ENCODE assay signal across 34 mouse cellular contexts in the genomic region with DNA sequence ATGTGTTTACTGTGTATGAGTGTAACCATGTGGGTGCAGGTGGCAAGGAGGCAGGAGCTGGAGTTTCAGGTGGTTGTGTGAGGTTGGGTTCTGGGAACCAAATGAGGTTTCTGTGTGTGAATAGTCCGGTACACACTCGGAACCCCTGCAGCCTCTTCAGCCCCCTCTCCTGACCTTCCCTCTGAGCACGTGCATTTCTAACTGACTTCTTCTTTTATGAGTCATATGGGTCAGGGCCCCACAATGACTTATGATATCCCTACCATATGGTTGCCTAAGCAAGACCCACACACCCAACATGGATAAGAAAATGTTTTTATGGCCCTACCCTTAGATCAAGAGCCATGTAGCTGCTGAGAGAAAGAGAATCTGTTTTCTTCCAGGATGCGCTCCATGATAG. TPM values are rescaled to one million over a fixed set of nuclear protein-coding genes. Genes with fewer than 3 reads are reported as not detected.
DNase-seq lines count a peak whose midpoint lies in the region; ATAC-seq and TF ChIP-seq lines count a peak whose summit lies in the region.
"Had no signal": no experiment of that assay in that cellular context is flagged by ENCODE, and none has a peak within 500 bp of the region (broad histone marks: within the 10 kb centered on the region; RNA-seq: fewer than 3 reads in every experiment).

No protein-coding gene starts in this region.

- 33% methylated on average over 4 of the region's 4 CpGs for WGBS in intestine, postnatal 0 days

- H3K4me3 ChIP-seq in bone marrow macrophage, adult 2 months (ENCODE audit: insufficient read depth, low read length), result no peak overlapping the region
- no peak overlapping the region for H3K4me3 ChIP-seq in intestine, postnatal 0 days (ENCODE audit: low read depth, low read length)
- H3K4me3 ChIP-seq: embryonic facial prominence, embryonic 10.5 days; embryonic facial prominence, embryonic 15.5 days; forebrain, embryonic 12.5 days; hindbrain, embryonic 12.5 days; left cerebral cortex, adult 2 months; limb, embryonic 12.5 days; liver, embryonic 15.5 days; lung, embryonic 15.5 days; midbrain, embryonic 10.5 days; midbrain, embryonic 15.5 days; neural tube, embryonic 12.5 days had no signal

- no peaks in the 10 kb centered on the region for H3K36me3 ChIP-seq in intestine, postnatal 0 days (ENCODE audit: control insufficient read depth, insufficient read depth)
- H3K36me3 ChIP-seq: embryonic facial prominence, embryonic 10.5 days; embryonic facial prominence, embryonic 15.5 days; forebrain, embryonic 12.5 days; hindbrain, embryonic 12.5 days; limb, embryonic 12.5 days; liver, embryonic 15.5 days; lung, embryonic 15.5 days; midbrain, embryonic 10.5 days; midbrain, embryonic 15.5 days; neural tube, embryonic 12.5 days had no signal

- no peak for TF ChIP-seq POLR2A in bone marrow macrophage, adult 2 months (IDR thresholded peaks at IDR 0.05; ENCODE audit: borderline replicate concordance, low read depth, low read length)

- peak overlapping the region; percentile 33; the same call in 1 of the 2 replicates for H3K27ac ChIP-seq in bone marrow macrophage, adult 2 months (ENCODE audit: insufficient read depth, low read depth, low read length)
- H3K27ac ChIP-seq in intestine, postnatal 0 days (ENCODE audit: low read depth, low read length), result no peak overlapping the region
- H3K27ac ChIP-seq: embryonic facial prominence, embryonic 10.5 days; embryonic facial prominence, embryonic 15.5 days; forebrain, embryonic 12.5 days; hindbrain, embryonic 12.5 days; hindbrain, postnatal 0 days; left cerebral cortex, adult 2 months; limb, embryonic 12.5 days; liver, embryonic 15.5 days; lung, embryonic 15.5 days; midbrain, embryonic 10.5 days; midbrain, embryonic 15.5 days; neural tube, embryonic 12.5 days; stomach, postnatal 0 days had no signal

- no peaks in the 10 kb centered on the region for H3K9me3 ChIP-seq in intestine, postnatal 0 days (ENCODE audit: control insufficient read depth)
- H3K9me3 ChIP-seq: embryonic facial prominence, embryonic 10.5 days; embryonic facial prominence, embryonic 15.5 days; forebrain, embryonic 12.5 days; hindbrain, embryonic 12.5 days; limb, embryonic 12.5 days; liver, embryonic 15.5 days; lung, embryonic 15.5 days; midbrain, embryonic 10.5 days; midbrain, embryonic 15.5 days; neural tube, embryonic 12.5 days had no signal

- peak; percentile 17 for DNase-seq in adrenal gland, postnatal 14 days
- DNase-seq in adrenal gland, postnatal 10 days, result no peak
- no peak for DNase-seq in lung, adult 18-20 months
- DNase-seq in testis, postnatal 14 days (ENCODE audit: low spot score), result no peak
- DNase-seq: cerebellum, adult 11-12 months; cerebellum, postnatal 14 days; gastrocnemius, postnatal 14 days; heart, adult 18-20 months; heart, postnatal 36 days; kidney, adult 11 months; kidney, postnatal 25 days; lung, postnatal 4 days; right cerebral cortex, adult 18-20 months; right cerebral cortex, postnatal 4 days; thymus, adult 2 months; thymus, postnatal 36 days had no signal

- no peak overlapping the region for H3K4me2 ChIP-seq in intestine, postnatal 0 days (replicated peaks; ENCODE audit: low read depth)
- H3K4me2 ChIP-seq: embryonic facial prominence, embryonic 15.5 days; forebrain, embryonic 12.5 days; heart, embryonic 11.5 days; hindbrain, embryonic 12.5 days; limb, embryonic 12.5 days; liver, embryonic 15.5 days; lung, embryonic 15.5 days; midbrain, embryonic 15.5 days; neural tube, embryonic 12.5 days had no signal

- peak; percentile 58; the same call in 1 of the 2 replicates for ATAC-seq in intestine, postnatal 0 days
- ATAC-seq in frontal cortex, adult (ENCODE audit: low TSS enrichment), result no peak
- ATAC-seq: hindbrain, postnatal 0 days; midbrain, embryonic 15.5 days; Patski had no signal

- peaks cover 40% of the 10 kb centered on the region for H3K4me1 ChIP-seq in bone marrow macrophage, adult 2 months (ENCODE audit: control insufficient read depth, insufficient read depth, low read length)
- H3K4me1 ChIP-seq in intestine, postnatal 0 days (replicated peaks; ENCODE audit: control insufficient read depth, insufficient read depth, low read length), result no peaks in the 10 kb centered on the region

- no peak overlapping the region for H3K9ac ChIP-seq in intestine, postnatal 0 days (ENCODE audit: low read depth, low read length)
- H3K9ac ChIP-seq: embryonic facial prominence, embryonic 15.5 days; forebrain, embryonic 12.5 days; hindbrain, embryonic 12.5 days; limb, embryonic 12.5 days; liver, embryonic 15.5 days; lung, embryonic 15.5 days; midbrain, embryonic 15.5 days; neural tube, embryonic 12.5 days had no signal

- no peak for TF ChIP-seq CTCF in bone marrow macrophage, adult 2 months (IDR thresholded peaks at IDR 0.05; ENCODE audit: low read depth, low read length)
- no peak for TF ChIP-seq CTCF in intestine, postnatal 0 days (IDR thresholded peaks at IDR 0.05; ENCODE audit: low read depth)

- H3K27me3 ChIP-seq in intestine, postnatal 0 days (replicated peaks; ENCODE audit: control insufficient read depth, insufficient read depth, low read length), result no peaks in the 10 kb centered on the region
- H3K27me3 ChIP-seq: embryonic facial prominence, embryonic 15.5 days; hindbrain, embryonic 12.5 days; limb, embryonic 12.5 days; lung, embryonic 15.5 days; midbrain, embryonic 15.5 days; neural tube, embryonic 12.5 days; Patski had no signal

RNA-seq across cellular contexts. Expression of gene Tgfbr1, which starts 6.0 kb away (rescaled TPM):
- 25.5 and 27.8 TPM in 2 replicates for total RNA-seq in adrenal gland, postnatal 14 days (2021)
- 10 to 100 TPM; 24.8 to 26.4 TPM for total RNA-seq in adrenal gland, postnatal 10 days (2021)
- 52.0 and 52.1 TPM in 2 replicates for polyA plus RNA-seq in bone marrow macrophage, adult 2 months (2012; ENCODE audit: insufficient read depth, insufficient read length, missing spikeins)
- polyA plus RNA-seq in intestine, postnatal 0 days (2015; fragmentation: Nextera tagmentation; extraction: Ambion mirVana), result 9.6 and 9.9 TPM in 2 replicates
